Mouse (Mus musculus): Measurements from ENCODE around the gene C1qb.

DNA sequence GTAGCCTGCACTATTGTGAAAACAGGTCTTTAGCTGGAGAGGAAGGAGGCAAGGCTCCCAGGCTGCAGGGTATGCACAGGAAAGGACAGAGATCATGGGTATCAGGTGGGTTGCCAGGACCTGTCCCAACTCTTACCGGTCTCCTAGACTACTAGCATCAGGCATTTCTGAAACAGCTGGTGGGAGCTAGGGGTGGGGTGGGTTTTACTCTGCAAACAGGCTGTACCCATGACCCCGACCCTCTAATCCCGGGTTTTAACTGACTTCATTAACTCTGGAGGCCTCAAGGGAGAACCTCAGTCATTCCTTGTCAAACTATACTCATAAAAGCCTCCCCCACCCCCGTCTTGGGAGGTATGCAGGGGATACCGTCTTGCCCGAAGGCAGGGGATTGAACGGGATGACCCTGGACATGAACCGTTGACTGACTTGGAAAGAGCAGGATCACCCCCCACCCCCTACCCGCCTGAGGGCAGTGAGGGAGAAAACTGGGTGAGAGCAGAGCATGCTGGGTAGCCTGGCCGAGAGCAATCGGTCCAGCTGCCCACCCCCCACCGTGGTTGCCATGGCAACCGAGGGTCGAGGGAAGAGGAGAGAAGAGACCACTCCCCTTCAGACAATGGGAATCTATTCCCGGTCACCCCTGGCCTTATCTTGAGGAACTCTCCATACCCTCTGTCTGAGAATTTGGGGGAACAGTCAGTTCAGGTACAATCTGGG, 21.1 kb downstream of the C1qb start:
- TF ChIP-seq CTCF (IDR thresholded peaks at IDR 0.05; ENCODE audit: borderline replicate concordance, control insufficient read depth, extremely low read depth, insufficient read depth, low read length, poor library complexity) (no peak), POLR2A (IDR thresholded peaks at IDR 0.05; ENCODE audit: control insufficient read depth, extremely low read depth, insufficient read depth, low read length, poor library complexity) (no peak)
